Mouse (Mus musculus) liver, postnatal 0 days (tissue): ENCODE measurements around the gene Ski. TPM values are rescaled to one million over a fixed set of nuclear protein-coding genes. Genes with fewer than 3 reads are reported as not detected.

Experiments
- ATAC-seq: fragments of 200-750 bp; cut with Nextera tagmentation; 2 replicates; pipeline ENCODE4 v1.8.0; 2017; ENCODE audit warnings: mild to moderate bottlenecking, moderate library complexity
- DNase-seq: peaks from one replicate; pipeline ENCODE4 v3.0.0-alpha.2; 2016
- H3K27ac ChIP-seq: fragments of 300-500 bp; sonication (generic); 2 replicates; pipeline ENCODE4 v1.5.1; 2014; ENCODE audit warnings: antibody characterized with exemption, moderate library complexity, mild to moderate bottlenecking, low read depth
- H3K27me3 ChIP-seq: fragments of 300-500 bp; sonication (generic); 2 replicates; pipeline ENCODE4 v1.6.1; 2014; ENCODE audit warnings: low read length, control low read depth, mixed read lengths; ENCODE audit not compliant: insufficient read depth
- H3K36me3 ChIP-seq: fragments of 300-500 bp; sonication (generic); replicated peaks from 2 replicates; pipeline ENCODE4 v1.6.1; 2014; ENCODE audit warnings: mild to moderate bottlenecking, control low read depth, low read length, moderate library complexity, mixed read lengths; ENCODE audit not compliant: insufficient read depth
- H3K4me1 ChIP-seq: fragments of 300-500 bp; sonication (generic); 2 replicates; pipeline ENCODE4 v1.6.1; 2014; ENCODE audit warnings: antibody characterized with exemption, mild to moderate bottlenecking, control low read depth; ENCODE audit not compliant: insufficient read depth
- H3K4me2 ChIP-seq: fragments of 300-500 bp; sonication (generic); 2 replicates; pipeline ENCODE4 v1.6.1; 2014; ENCODE audit warnings: low read depth, mild to moderate bottlenecking, low read length, moderate library complexity, mixed read lengths
- H3K4me3 ChIP-seq: fragments of 300-500 bp; sonication (generic); 2 replicates; pipeline ENCODE4 v1.5.1; 2014; ENCODE audit warnings: low read depth, low read length
- H3K9ac ChIP-seq: fragments of 300-500 bp; sonication (generic); replicated peaks from 2 replicates; pipeline ENCODE4 v1.6.1; 2014; ENCODE audit warnings: mild to moderate bottlenecking, moderate library complexity
- H3K9me3 ChIP-seq: fragments of 300-500 bp; sonication (generic); 2 replicates; pipeline ENCODE4 v1.6.1; 2016; ENCODE audit warnings: mild to moderate bottlenecking, control low read depth, low read length, mixed read lengths
- CTCF ChIP-seq: sonication (generic); IDR thresholded peaks from 2 replicates; pipeline ENCODE4 v1.5.1; 2016; ENCODE audit warnings: antibody characterized with exemption, low read depth
- EP300 ChIP-seq: IDR thresholded peaks from 2 replicates; pipeline ENCODE4 v1.6.1; 2016; ENCODE audit warnings: antibody characterized with exemption, low read depth, mild to moderate bottlenecking
- WGBS: fragments of 180-500 bp; shearing (Covaris S2); extraction: QIAGEN DNeasy Blood & Tissue Kit; methylation state at CpG from one replicate; pipeline ENCODE4 v1.1.7; 2014; ENCODE audit not compliant: insufficient replicate concordance; 5-methylcytosine and 5-hydroxymethylcytosine counted together
- polyA plus RNA-seq: library from polyadenylated mRNA; unstranded; fragments of >200 nt; fragmentation: Nextera tagmentation; extraction: Ambion mirVana; gene quantifications from 2 replicates; pipeline ENCODE4 v1.2.1, GENCODE M21; 2015

The Ski gene
- polyA plus RNA-seq, 1 experiment from 2014 or later = 3.5 TPM

DNA sequence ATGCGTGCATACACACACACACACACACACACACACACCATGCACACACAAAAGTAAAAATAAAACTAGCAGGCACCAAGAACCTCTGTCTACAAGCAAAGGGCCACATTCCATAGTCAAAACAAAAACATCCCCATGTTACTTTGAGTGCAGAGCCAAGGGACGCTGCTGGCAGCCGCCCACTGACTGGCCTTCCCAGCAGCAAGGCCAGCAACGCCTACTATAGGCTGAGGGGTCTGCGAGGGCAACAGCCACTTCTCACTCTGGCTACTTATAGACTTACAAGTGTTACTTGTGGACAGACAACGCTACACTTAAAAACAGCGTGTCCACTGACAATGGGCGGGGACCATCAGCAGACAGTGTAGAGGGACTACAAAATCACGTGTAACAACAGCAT lies 7.2 kb downstream of the Ski start:
- H3K4me3 ChIP-seq = no peak overlapping the region
- H3K27me3 ChIP-seq = no peaks in the 10 kb centered on the region
- peaks cover 70% of the 10 kb centered on the region for H3K4me1 ChIP-seq
- no peaks in the 10 kb centered on the region for H3K9me3 ChIP-seq
- TF ChIP-seq CTCF (no peak), EP300 (no peak)
- H3K4me2 ChIP-seq = peak overlapping the region; percentile 7; the same call in 1 of the 2 replicates
- ATAC-seq (no peak), DNase-seq (no peak)
- no peaks in the 10 kb centered on the region; the same call in 1 of the 2 replicates for H3K36me3 ChIP-seq
- H3K9ac ChIP-seq = no peak overlapping the region
- 67% methylated on average over 9 of the region's 9 CpGs for WGBS
- 0 out of 2 replicates have a peak overlapping the region, but pooled peaks have one; percentile 23 for H3K27ac ChIP-seq

DNA sequence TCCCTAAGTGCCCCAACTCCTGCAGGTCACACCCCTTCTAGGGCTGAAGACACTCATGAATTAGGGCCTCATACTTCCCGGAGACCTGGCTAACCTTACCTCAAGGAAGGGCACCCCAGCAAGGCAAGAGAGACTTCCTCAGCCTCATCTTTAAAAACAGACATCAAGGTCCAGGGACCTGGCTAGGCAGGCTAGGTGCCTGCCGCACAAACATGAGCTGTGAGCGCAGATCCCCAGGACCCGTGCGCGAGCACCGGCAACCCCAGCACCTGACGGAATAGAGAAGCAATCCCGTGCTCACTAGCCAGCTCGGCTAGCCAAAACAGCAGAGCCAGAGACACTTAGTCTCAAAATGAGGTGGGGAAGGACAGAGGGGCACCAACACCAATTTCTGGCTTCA lies 7.6 kb downstream of the Ski start:
- ATAC-seq = no peak
- no peak for DNase-seq
- H3K27ac ChIP-seq = peak overlapping the region; percentile 22; the same call in 1 of the 2 replicates
- H3K36me3 ChIP-seq = no peaks in the 10 kb centered on the region; the same call in 1 of the 2 replicates
- TF ChIP-seq EP300 = no peak
- 72% methylated on average over 10 of the region's 10 CpGs for WGBS
- no peaks in the 10 kb centered on the region for H3K9me3 ChIP-seq
- H3K9ac ChIP-seq = no peak overlapping the region
- H3K27me3 ChIP-seq = no peaks in the 10 kb centered on the region
- no peak overlapping the region for H3K4me3 ChIP-seq
- H3K4me1 ChIP-seq = peaks cover 66% of the 10 kb centered on the region
- no peak overlapping the region; the same call in 1 of the 2 replicates for H3K4me2 ChIP-seq

DNA sequence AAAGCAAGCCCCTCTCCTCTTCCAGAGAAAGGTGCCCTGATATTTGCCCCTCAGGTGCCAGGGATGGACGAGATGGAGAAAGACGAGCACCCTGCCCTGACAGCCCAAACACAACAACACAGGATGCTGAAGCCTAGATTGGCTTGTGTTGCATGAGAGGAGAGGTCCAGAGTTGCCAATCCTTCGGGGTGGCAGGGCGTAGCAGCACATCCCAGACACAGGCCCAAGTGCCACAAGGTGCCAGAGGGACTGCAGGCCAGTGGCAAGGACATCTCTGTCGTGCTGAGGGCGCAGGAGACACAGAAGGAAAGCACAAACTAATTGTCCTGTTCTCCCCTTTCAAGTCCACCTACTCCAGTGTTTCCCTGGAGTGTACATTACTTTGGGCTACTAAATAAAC lies 8.2 kb downstream of the Ski start:
- H3K4me2 ChIP-seq = no peak overlapping the region
- TF ChIP-seq CTCF (no peak), EP300 (no peak)
- no peak for ATAC-seq
- H3K4me1 ChIP-seq = peaks cover 64% of the 10 kb centered on the region
- no peaks in the 10 kb centered on the region for H3K27me3 ChIP-seq
- no peaks in the 10 kb centered on the region; the same call in 1 of the 2 replicates for H3K36me3 ChIP-seq
- 75% methylated on average over 6 of the region's 6 CpGs for WGBS
- no peak for DNase-seq
- H3K9ac ChIP-seq = no peak overlapping the region
- no peaks in the 10 kb centered on the region for H3K9me3 ChIP-seq
- H3K27ac ChIP-seq = peak overlapping the region; percentile 22; the same call in 1 of the 2 replicates
- no peak overlapping the region for H3K4me3 ChIP-seq

DNA sequence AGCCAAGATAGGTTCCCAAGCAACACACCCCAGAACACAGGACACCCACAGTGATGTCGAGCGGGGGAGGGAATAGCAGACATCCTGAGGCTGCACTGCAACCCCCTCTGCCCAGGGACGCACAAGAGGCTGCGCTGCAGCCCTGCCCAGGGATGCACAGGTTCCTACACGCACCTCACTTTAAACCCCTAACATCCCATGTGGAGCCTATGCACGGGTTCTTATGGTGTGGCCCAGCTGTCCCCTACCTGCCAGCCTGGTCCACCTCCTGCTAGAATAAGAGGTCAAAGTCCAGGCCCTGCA lies 8.7 kb downstream of the Ski start:
- Histone ChIP-seq H3K4me2 (no peak overlapping the region), H3K9ac (no peak overlapping the region), H3K27me3 (no peaks in the 10 kb centered on the region), H3K4me1 (peaks cover 60% of the 10 kb centered on the region), H3K36me3 (no peaks in the 10 kb centered on the region; the same call in 1 of the 2 replicates), H3K4me3 (no peak overlapping the region), H3K27ac (no peak overlapping the region), H3K9me3 (no peaks in the 10 kb centered on the region)
- TF ChIP-seq CTCF (no peak), EP300 (no peak)
- WGBS = 73% methylated on average over 6 of the region's 6 CpGs
- ATAC-seq (no peak), DNase-seq (no peak)

DNA sequence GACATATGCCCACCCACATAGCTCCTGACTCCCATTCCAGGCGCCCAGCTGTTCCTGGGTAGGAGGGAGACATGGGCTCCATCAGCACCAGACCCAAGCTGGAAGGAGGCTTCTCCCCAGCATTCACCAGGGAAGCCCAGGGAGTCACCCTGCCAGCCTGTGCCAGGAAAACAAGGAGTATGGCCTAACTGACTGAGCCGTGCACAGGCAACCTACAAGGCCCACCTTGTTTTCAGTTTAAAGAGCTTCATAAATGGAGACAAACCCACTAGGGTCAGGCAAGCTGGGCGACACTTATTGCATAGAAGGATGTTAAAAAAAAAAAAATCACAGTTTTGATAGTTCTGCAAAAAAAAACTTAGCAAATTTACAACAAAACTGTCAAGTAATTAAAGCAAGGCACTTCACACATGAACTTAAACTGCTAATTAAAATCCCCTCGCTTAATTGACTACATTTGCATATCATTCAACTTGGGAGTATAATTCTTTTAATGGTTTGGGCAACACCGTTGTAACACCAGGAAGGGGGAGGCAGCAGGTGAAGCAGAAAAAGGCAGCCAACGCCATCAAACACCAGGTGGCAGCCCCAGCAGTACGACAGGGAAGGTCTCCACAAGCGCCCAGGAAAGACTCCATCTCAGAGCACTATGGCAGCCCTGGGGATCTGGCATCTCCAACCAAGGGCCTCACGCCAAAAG lies 9.2 kb downstream of the Ski start:
- ATAC-seq (no peak), DNase-seq (no peak)
- Histone ChIP-seq H3K4me2 (no peak overlapping the region), H3K4me1 (peaks cover 60% of the 10 kb centered on the region), H3K9me3 (no peaks in the 10 kb centered on the region), H3K4me3 (no peak overlapping the region), H3K36me3 (no peaks in the 10 kb centered on the region; the same call in 1 of the 2 replicates), H3K9ac (no peak overlapping the region), H3K27me3 (no peaks in the 10 kb centered on the region), H3K27ac (no peak overlapping the region)
- WGBS = 62% methylated on average over 9 of the region's 9 CpGs
- no peak for TF ChIP-seq EP300
- TF ChIP-seq CTCF = 0 out of 2 replicates have a peak, but pooled peaks have one; percentile 4

DNA sequence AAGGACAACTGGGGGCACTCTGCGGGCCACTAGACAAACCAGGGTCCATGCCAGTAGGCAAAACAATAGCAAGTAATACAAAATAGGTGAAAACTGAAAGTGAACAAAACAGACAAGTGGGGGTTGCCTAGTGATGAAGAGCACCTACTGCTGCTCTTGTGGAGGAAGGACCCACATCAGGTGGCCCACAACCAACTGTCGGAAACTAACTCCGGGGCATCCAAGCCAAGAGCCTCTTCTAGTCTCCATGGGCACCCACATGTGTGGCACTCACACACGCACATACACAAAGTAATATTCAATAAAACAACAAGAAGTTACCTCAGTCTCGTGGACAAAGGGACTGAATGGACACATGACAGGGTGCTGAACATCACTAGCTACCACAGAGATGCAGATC lies 12.9 kb downstream of the Ski start:
- no peak overlapping the region for H3K4me3 ChIP-seq
- H3K4me2 ChIP-seq = no peak overlapping the region
- 80% methylated on average over 5 of the region's 5 CpGs for WGBS
- no peak overlapping the region for H3K9ac ChIP-seq
- no peaks in the 10 kb centered on the region; the same call in 1 of the 2 replicates for H3K36me3 ChIP-seq
- TF ChIP-seq EP300 (no peak), CTCF (no peak)
- ATAC-seq = no peak
- no peaks in the 10 kb centered on the region for H3K9me3 ChIP-seq
- H3K27ac ChIP-seq = 0 out of 2 replicates have a peak overlapping the region, but pooled peaks have one; percentile 3
- no peaks in the 10 kb centered on the region for H3K27me3 ChIP-seq
- no peak for DNase-seq
- H3K4me1 ChIP-seq = peaks cover 54% of the 10 kb centered on the region
